Mouse (Mus musculus) stomach, embryonic 16.5 days (tissue): ENCODE data around the gene Hp. TPM values are rescaled to one million over a fixed set of nuclear protein-coding genes. Genes with fewer than 3 reads are reported as not detected.

Experiments
- ATAC-seq: fragments of 200-750 bp; cut with Nextera tagmentation; 2 replicates; pipeline ENCODE4 v1.8.0; 2017; ENCODE audit warnings: moderate number of reproducible peaks, moderate TSS enrichment; ENCODE audit not compliant: insufficient read depth, low FRiP score
- H3K27ac ChIP-seq: fragments of 300-500 bp; sonication (generic); 2 replicates; pipeline ENCODE4 v1.5.1; 2014; ENCODE audit warnings: low read length
- H3K27me3 ChIP-seq: fragments of 300-500 bp; sonication (generic); 2 replicates; pipeline ENCODE4 v1.6.1; 2014; ENCODE audit warnings: low read length, control low read depth, mixed read lengths; ENCODE audit not compliant: control insufficient read depth, insufficient read depth
- H3K36me3 ChIP-seq: fragments of 300-500 bp; sonication (generic); 2 replicates; pipeline ENCODE4 v1.6.1; 2014; ENCODE audit warnings: low read length; ENCODE audit not compliant: control insufficient read depth, insufficient read depth
- H3K4me1 ChIP-seq: fragments of 300-500 bp; sonication (generic); 2 replicates; pipeline ENCODE4 v1.6.1; 2014; ENCODE audit warnings: low read length, control low read depth, mixed read lengths; ENCODE audit not compliant: control insufficient read depth, insufficient read depth
- H3K4me2 ChIP-seq: fragments of 300-500 bp; sonication (generic); 2 replicates; pipeline ENCODE4 v1.6.1; 2014; ENCODE audit warnings: low read depth, low read length, mixed read lengths
- H3K4me3 ChIP-seq: fragments of 300-500 bp; sonication (generic); replicated peaks from 2 replicates; pipeline ENCODE4 v1.5.1; 2014; ENCODE audit warnings: mild to moderate bottlenecking, low read length
- H3K9ac ChIP-seq: fragments of 300-500 bp; sonication (generic); 2 replicates; pipeline ENCODE4 v1.6.1; 2014; ENCODE audit warnings: low read length
- H3K9me3 ChIP-seq: fragments of 300-500 bp; sonication (generic); replicated peaks from 2 replicates; pipeline ENCODE4 v1.6.1; 2016; ENCODE audit warnings: low read length, control low read depth; ENCODE audit not compliant: control insufficient read depth
- WGBS: fragments of 180-500 bp; shearing (Covaris S2); extraction: QIAGEN DNeasy Blood & Tissue Kit; methylation state at CpG from one replicate; pipeline ENCODE4 v1.1.7; 2014; 5-methylcytosine and 5-hydroxymethylcytosine counted together
- polyA plus RNA-seq: library from polyadenylated mRNA; unstranded; fragments of >200 nt; fragmentation: Nextera tagmentation; extraction: Ambion mirVana; gene quantifications from 2 replicates; pipeline ENCODE4 v1.2.1, GENCODE M21; 2015

The Hp gene
- polyA plus RNA-seq, 1 experiment from 2014 or later: 17.0 TPM

- Histone ChIP-seq H3K27me3 (no peaks in the 10 kb centered on the region), H3K9ac (no peak overlapping the region), H3K4me1 (no peaks in the 10 kb centered on the region), H3K9me3 (no peaks in the 10 kb centered on the region), H3K36me3 (no peaks in the 10 kb centered on the region; the same call in 1 of the 2 replicates), H3K4me2 (no peak overlapping the region), H3K27ac (no peak overlapping the region), H3K4me3 (no peak overlapping the region)
- WGBS: 47% methylated on average over 8 of the region's 8 CpGs
- no peak for ATAC-seq
Observed at GRCm38 (mm10) chr8:109595854-109596253, 16.9 kb upstream of the Hp start.

- Histone ChIP-seq H3K27me3 (no peaks in the 10 kb centered on the region), H3K4me2 (no peak overlapping the region), H3K36me3 (no peaks in the 10 kb centered on the region), H3K9ac (no peak overlapping the region), H3K4me1 (no peaks in the 10 kb centered on the region), H3K9me3 (no peaks in the 10 kb centered on the region), H3K27ac (no peak overlapping the region), H3K4me3 (no peak overlapping the region)
- WGBS: 57% methylated on average over 6 of the region's 6 CpGs
- ATAC-seq: no peak
Observed at GRCm38 (mm10) chr8:109593117-109593788, 14.3 kb upstream of the Hp start.

DNA sequence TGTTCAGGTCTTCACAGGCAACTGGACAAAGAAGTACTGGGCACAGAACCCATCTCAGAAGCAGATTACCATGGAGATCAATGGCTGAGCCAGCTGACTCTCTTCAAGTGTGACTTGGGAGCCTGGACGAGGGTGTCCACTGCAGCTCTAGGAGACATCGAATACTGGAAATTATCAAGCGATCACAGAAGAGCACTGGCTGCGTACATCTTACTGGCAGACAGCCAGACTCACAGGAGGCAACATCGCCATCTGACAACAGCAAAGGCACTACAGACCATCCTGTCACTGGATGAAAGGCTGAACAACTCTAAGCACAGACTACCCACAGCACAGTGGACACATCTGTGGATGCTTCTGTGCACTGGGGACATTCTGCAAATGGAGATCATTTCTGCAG, 13.2 kb upstream of the Hp start:
- Histone ChIP-seq H3K4me2 (no peak overlapping the region), H3K9me3 (no peaks in the 10 kb centered on the region), H3K4me1 (no peaks in the 10 kb centered on the region), H3K27me3 (no peaks in the 10 kb centered on the region), H3K4me3 (no peak overlapping the region), H3K36me3 (no peaks in the 10 kb centered on the region), H3K9ac (no peak overlapping the region), H3K27ac (no peak overlapping the region)
- no peak for ATAC-seq
- WGBS: 78% methylated on average over 5 of the region's 5 CpGs

DNA sequence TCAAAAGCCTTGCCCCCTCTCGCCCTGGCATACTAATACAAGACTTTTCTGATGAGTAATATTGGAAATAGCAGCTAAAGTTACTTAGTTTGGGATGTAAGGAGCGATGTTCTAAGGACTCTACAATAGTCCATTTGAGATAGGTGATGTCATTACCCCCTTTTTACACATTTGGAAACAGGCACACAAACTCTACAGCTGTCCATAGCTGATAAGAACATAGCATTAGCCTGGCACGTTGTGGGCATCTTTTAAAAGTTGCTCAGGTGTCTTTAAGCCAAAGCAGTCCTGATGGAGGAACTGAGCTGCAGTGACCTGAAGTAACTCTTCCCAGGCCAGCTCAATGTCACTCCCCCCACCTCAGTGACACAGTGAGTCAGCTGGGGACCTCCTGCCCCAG, 12.4 kb upstream of the Hp start:
- H3K9ac ChIP-seq: no peak overlapping the region
- no peak for ATAC-seq
- H3K4me3 ChIP-seq: no peak overlapping the region
- WGBS: 84% methylated on average over 3 of the region's 3 CpGs
- no peaks in the 10 kb centered on the region for H3K9me3 ChIP-seq
- H3K4me1 ChIP-seq: no peaks in the 10 kb centered on the region
- H3K36me3 ChIP-seq: no peaks in the 10 kb centered on the region
- no peak overlapping the region for H3K4me2 ChIP-seq
- H3K27ac ChIP-seq: no peak overlapping the region
- no peaks in the 10 kb centered on the region for H3K27me3 ChIP-seq

DNA sequence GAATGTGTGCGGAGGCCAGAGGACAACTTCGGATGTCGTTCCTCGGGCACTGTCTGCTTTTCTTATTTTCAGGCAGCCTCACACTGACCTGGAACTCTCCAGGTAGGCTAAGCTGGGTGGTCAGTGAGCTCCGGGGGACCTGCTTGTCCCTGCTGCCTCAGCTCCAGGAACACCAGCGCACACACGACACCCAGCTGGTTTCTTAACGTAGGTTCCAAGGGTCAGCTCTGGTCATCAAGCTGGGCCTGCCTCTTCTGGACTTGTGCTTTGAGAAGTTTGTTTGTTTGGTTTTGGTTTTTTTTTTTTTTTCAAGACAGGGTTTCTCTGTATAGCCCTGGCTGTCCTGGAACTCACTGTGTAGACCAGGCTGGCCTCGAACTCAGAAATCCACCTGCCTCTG, 11.9 kb upstream of the Hp start:
- no peaks in the 10 kb centered on the region for H3K9me3 ChIP-seq
- no peak overlapping the region for H3K4me2 ChIP-seq
- WGBS: 86% methylated on average over 9 of the region's 9 CpGs
- no peak overlapping the region for H3K27ac ChIP-seq
- no peaks in the 10 kb centered on the region for H3K36me3 ChIP-seq
- ATAC-seq: no peak
- no peaks in the 10 kb centered on the region for H3K27me3 ChIP-seq
- H3K9ac ChIP-seq: no peak overlapping the region
- no peak overlapping the region for H3K4me3 ChIP-seq
- no peaks in the 10 kb centered on the region for H3K4me1 ChIP-seq

GRCm38 (mm10) chr8:109586972-109587504, 8.1 kb upstream of the Hp start:
- Histone ChIP-seq H3K9me3 (no peaks in the 10 kb centered on the region), H3K27ac (peak overlapping the region; percentile 57; the same call in 1 of the 2 replicates), H3K9ac (no peak overlapping the region), H3K4me2 (no peak overlapping the region), H3K4me3 (no peak overlapping the region), H3K36me3 (no peaks in the 10 kb centered on the region), H3K27me3 (no peaks in the 10 kb centered on the region), H3K4me1 (no peaks in the 10 kb centered on the region)
- peak; percentile 68 for ATAC-seq
- WGBS: 45% methylated on average over 7 of the region's 7 CpGs

DNA sequence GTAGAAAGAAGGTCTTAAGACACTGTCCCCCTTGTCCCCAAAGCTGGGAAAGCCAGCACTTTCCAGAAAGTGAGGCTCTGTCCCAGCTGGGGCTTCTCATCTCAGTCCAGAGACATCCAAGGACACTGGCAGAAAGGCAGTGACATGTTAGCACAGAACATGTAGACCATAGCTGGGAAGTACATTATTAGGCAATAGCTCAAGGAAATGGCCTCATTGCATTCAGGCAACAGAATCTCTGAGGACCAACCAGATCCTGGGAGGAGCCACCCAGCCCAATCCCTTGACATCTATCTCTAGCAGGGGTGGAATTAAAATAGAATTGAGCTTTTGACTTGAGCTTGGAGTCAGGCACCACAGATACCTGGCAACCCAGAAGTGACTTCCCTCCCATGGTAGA, 6.7 kb upstream of the Hp start:
- no peak overlapping the region for H3K27ac ChIP-seq
- H3K4me2 ChIP-seq: no peak overlapping the region
- H3K4me3 ChIP-seq: no peak overlapping the region
- no peak overlapping the region for H3K9ac ChIP-seq
- no peak for ATAC-seq
- no peaks in the 10 kb centered on the region for H3K9me3 ChIP-seq
- no peaks in the 10 kb centered on the region for H3K36me3 ChIP-seq
- no peaks in the 10 kb centered on the region for H3K4me1 ChIP-seq
- no peaks in the 10 kb centered on the region for H3K27me3 ChIP-seq

DNA sequence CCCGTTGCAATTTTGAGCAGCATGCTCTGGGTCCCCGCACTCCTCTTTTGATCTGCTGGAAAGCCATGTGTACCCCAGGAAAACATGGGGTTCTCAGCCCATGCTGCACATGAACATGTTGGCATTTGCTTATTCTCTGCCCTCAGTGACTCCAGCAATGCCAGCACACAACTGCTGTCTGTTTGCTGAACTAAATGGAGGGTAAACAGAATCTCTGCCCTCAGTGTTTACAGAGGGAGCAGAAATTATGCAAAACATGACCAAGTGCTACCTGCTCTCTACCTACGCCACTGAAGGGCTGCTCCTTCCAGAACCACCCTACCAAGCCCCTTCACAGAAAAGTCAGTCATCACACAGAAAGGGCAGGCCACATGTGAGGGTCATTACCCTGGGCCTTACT, 5.9 kb upstream of the Hp start:
- ATAC-seq: no peak
- H3K4me1 ChIP-seq: no peaks in the 10 kb centered on the region
- H3K4me2 ChIP-seq: no peak overlapping the region
- H3K27me3 ChIP-seq: no peaks in the 10 kb centered on the region
- WGBS: 64% methylated on average over 3 of the region's 3 CpGs
- no peak overlapping the region for H3K27ac ChIP-seq
- no peak overlapping the region for H3K9ac ChIP-seq
- H3K36me3 ChIP-seq: no peaks in the 10 kb centered on the region
- H3K9me3 ChIP-seq: no peaks in the 10 kb centered on the region
- H3K4me3 ChIP-seq: no peak overlapping the region

GRCm38 (mm10) chr8:109584293-109584692, 5.3 kb upstream of the Hp start:
- Histone ChIP-seq H3K36me3 (no peaks in the 10 kb centered on the region), H3K4me3 (no peak overlapping the region), H3K4me1 (no peaks in the 10 kb centered on the region), H3K27me3 (no peaks in the 10 kb centered on the region), H3K4me2 (no peak overlapping the region), H3K9ac (no peak overlapping the region), H3K9me3 (no peaks in the 10 kb centered on the region), H3K27ac (no peak overlapping the region)
- no peak for ATAC-seq
- WGBS: 82% methylated on average over 4 of the region's 4 CpGs
